Mouse (Mus musculus): ENCODE measurements around the gene Krtap17-1. TPM values are rescaled to one million over a fixed set of nuclear protein-coding genes. Genes with fewer than 3 reads are reported as not detected.

Krtap17-1 gene
- 0.48 and 1.0 TPM in 2 replicates for polyA plus RNA-seq (2014; fragmentation: Nextera tagmentation; extraction: Ambion mirVana)

DNA sequence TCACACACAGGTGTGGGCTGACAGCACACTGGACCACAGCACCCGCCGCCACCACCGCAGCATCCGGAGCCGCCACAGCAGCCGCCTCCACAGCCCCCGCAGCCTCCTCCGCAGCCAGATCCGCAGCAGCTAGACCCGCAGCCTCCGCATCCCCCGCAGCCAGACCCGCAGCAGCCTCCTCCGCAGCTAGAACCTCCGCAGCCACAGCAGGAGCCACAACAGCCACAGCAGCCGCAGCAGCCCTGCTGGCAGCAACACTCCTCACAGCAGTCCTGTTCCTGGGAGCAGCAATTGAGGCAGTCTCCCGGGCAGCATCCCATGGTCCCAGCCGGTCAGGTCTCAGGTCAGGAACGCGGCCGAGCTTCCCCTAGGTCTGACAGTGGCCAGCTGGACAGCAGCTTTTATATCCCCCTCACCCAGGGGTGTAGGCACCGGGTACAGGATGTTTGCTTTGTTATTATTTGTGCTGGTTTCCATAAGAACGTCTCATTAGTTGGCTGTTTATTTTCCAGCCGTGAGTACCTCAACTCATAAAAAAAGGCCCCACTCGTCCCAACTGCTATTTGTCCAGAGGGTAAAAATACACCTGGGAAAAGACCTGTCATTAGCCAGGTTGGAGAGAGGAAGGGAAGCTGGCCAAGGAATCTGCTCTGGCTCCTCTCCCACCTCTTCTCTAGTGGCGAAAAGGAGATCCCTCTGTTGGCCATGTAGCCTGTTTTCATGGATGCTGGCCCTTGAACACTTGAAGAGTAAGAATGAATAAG, at the start of gene Krtap17-1:
TSS of gene Krtap17-1 (minus strand) at position 375 of the 764 bp plus-strand sequence.
- no peaks in the 10 kb centered on the region for H3K36me3 ChIP-seq (ENCODE audit: control insufficient read depth, insufficient read depth, low read length)
- WGBS: 24% methylated on average over 26 of the region's 26 CpGs
- ATAC-seq (ENCODE audit: insufficient number of reproducible peaks, low FRiP score, low TSS enrichment, low read depth) (no peak), DNase-seq (ENCODE audit: low spot score) (peak; percentile 29)
- peaks cover 9% of the 10 kb centered on the region; the same call in 1 of the 2 replicates for H3K27me3 ChIP-seq (ENCODE audit: control insufficient read depth, insufficient read depth, low read length)
- peak within 1 kb of the TSS; percentile 41 for H3K4me2 ChIP-seq (ENCODE audit: low read depth, severe bottlenecking)
- no peak within 1 kb of the TSS for H3K27ac ChIP-seq (replicated peaks; ENCODE audit: low read depth, low read length)
- no peak within 1 kb of the TSS for H3K9ac ChIP-seq (ENCODE audit: low read length)
- H3K4me3 ChIP-seq (ENCODE audit: low read depth, low read length): no peak within 1 kb of the TSS
- H3K4me1 ChIP-seq (ENCODE audit: control insufficient read depth, insufficient read depth, low read length): peaks cover 3% of the 10 kb centered on the region; the same call in 1 of the 2 replicates
- H3K9me3 ChIP-seq (ENCODE audit: control insufficient read depth, low read length): no peaks in the 10 kb centered on the region

DNA sequence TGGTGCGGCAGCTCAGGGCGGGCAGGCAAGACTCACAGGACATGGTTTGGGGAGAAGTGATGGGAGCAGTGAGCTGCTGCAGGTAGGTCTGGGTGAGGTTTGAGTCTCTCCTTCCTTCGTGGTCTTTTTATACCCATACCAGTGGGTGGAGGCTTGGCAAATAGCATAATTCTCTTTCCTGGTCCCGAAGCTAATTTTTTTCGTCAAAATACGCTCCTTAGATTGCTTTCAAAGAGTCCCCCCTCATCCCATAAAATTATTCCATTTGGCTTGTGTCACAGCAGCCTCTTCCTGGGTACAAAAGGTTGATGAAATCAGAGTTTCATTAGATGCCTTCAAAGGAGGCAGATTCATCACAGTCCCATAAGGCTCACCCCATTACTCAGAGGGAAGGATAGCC, 47.7 kb upstream of the Krtap17-1 start, which contains the start of gene Krt34:
TSS of gene Krt34 (minus strand) at position 101 of the 400 bp plus-strand sequence.
- H3K4me1 ChIP-seq (ENCODE audit: control insufficient read depth, insufficient read depth, low read length): no peaks in the 10 kb centered on the region
- no peaks in the 10 kb centered on the region for H3K36me3 ChIP-seq (ENCODE audit: control insufficient read depth, insufficient read depth, low read length)
- no peaks in the 10 kb centered on the region for H3K27me3 ChIP-seq (ENCODE audit: control insufficient read depth, insufficient read depth, low read length)
- 79% methylated on average over 6 of the region's 6 CpGs for WGBS
- ATAC-seq (ENCODE audit: insufficient number of reproducible peaks, low FRiP score, low TSS enrichment, low read depth) (no peak), DNase-seq (ENCODE audit: low spot score) (no peak)
- no peak within 1 kb of the TSS for H3K4me2 ChIP-seq (ENCODE audit: low read depth, severe bottlenecking)
- H3K27ac ChIP-seq (replicated peaks; ENCODE audit: low read depth, low read length): no peak within 1 kb of the TSS
- H3K9ac ChIP-seq (ENCODE audit: low read length): no peak within 1 kb of the TSS
- no peak within 1 kb of the TSS for H3K4me3 ChIP-seq (ENCODE audit: low read depth, low read length)
- H3K9me3 ChIP-seq (ENCODE audit: control insufficient read depth, low read length): no peaks in the 10 kb centered on the region

GRCm38 (mm10) chr11:100029768-100030167, 36.0 kb upstream of the Krtap17-1 start, which contains the start of gene Krt33b:
Krt33b (minus strand) TSS chr11:100029868.
- H3K4me3 ChIP-seq (ENCODE audit: low read depth, low read length): no peak within 1 kb of the TSS
- ATAC-seq (ENCODE audit: insufficient number of reproducible peaks, low FRiP score, low TSS enrichment, low read depth): no peak
- no peaks in the 10 kb centered on the region for H3K36me3 ChIP-seq (ENCODE audit: control insufficient read depth, insufficient read depth, low read length)
- no peak within 1 kb of the TSS for H3K9ac ChIP-seq (ENCODE audit: low read length)
- H3K4me1 ChIP-seq (ENCODE audit: control insufficient read depth, insufficient read depth, low read length): no peaks in the 10 kb centered on the region
- no peak within 1 kb of the TSS for H3K27ac ChIP-seq (replicated peaks; ENCODE audit: low read depth, low read length)
- DNase-seq (ENCODE audit: low spot score): no peak
- H3K27me3 ChIP-seq (ENCODE audit: control insufficient read depth, insufficient read depth, low read length): no peaks in the 10 kb centered on the region
- no peaks in the 10 kb centered on the region for H3K9me3 ChIP-seq (ENCODE audit: control insufficient read depth, low read length)
- H3K4me2 ChIP-seq (ENCODE audit: low read depth, severe bottlenecking): no peak within 1 kb of the TSS
- 89% methylated on average over 6 of the region's 6 CpGs for WGBS

DNA sequence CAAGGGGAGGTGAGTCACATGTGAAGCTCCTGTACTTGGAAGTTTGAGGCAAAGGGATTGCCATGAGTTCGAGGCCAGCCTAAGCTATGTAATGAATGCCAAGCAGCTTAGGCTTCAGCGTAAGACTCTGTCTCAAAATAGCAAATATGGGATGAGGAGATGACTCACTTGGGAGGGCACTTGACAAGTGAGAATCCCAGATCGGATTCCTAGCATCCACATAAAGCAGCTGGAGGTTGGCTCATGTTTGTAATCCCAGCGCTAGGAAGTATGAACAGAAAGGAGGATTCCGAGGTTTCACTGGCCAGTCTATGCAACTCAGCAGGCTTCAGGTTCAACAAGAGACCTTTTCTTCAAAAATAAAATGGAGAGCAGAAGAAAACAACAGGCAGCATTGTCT, 27.6 kb upstream of the Krtap17-1 start:
- Histone ChIP-seq H3K4me3 (ENCODE audit: low read depth, low read length) (no peak overlapping the region), H3K36me3 (ENCODE audit: control insufficient read depth, insufficient read depth, low read length) (no peaks in the 10 kb centered on the region), H3K27ac (replicated peaks; ENCODE audit: low read depth, low read length) (no peak overlapping the region), H3K9ac (ENCODE audit: low read length) (no peak overlapping the region), H3K4me2 (ENCODE audit: low read depth, severe bottlenecking) (no peak overlapping the region), H3K4me1 (ENCODE audit: control insufficient read depth, insufficient read depth, low read length) (no peaks in the 10 kb centered on the region), H3K27me3 (ENCODE audit: control insufficient read depth, insufficient read depth, low read length) (no peaks in the 10 kb centered on the region), H3K9me3 (ENCODE audit: control insufficient read depth, low read length) (no peaks in the 10 kb centered on the region)
- WGBS: 85% methylated on average over 5 of the region's 5 CpGs
- no peak for ATAC-seq (ENCODE audit: insufficient number of reproducible peaks, low FRiP score, low TSS enrichment, low read depth)
- DNase-seq (ENCODE audit: low spot score): no peak

GRCm38 (mm10) chr11:100019466-100019865, 25.7 kb upstream of the Krtap17-1 start:
- H3K36me3 ChIP-seq (ENCODE audit: control insufficient read depth, insufficient read depth, low read length): no peaks in the 10 kb centered on the region
- ATAC-seq (ENCODE audit: insufficient number of reproducible peaks, low FRiP score, low TSS enrichment, low read depth) (no peak), DNase-seq (ENCODE audit: low spot score) (no peak)
- no peak overlapping the region for H3K9ac ChIP-seq (ENCODE audit: low read length)
- H3K27ac ChIP-seq (replicated peaks; ENCODE audit: low read depth, low read length): no peak overlapping the region
- H3K4me3 ChIP-seq (ENCODE audit: low read depth, low read length): no peak overlapping the region
- WGBS: 97% methylated on average over 1 of the region's 1 CpGs
- no peaks in the 10 kb centered on the region for H3K27me3 ChIP-seq (ENCODE audit: control insufficient read depth, insufficient read depth, low read length)
- no peak overlapping the region for H3K4me2 ChIP-seq (ENCODE audit: low read depth, severe bottlenecking)
- no peaks in the 10 kb centered on the region for H3K4me1 ChIP-seq (ENCODE audit: control insufficient read depth, insufficient read depth, low read length)
- H3K9me3 ChIP-seq (ENCODE audit: control insufficient read depth, low read length): no peaks in the 10 kb centered on the region

DNA sequence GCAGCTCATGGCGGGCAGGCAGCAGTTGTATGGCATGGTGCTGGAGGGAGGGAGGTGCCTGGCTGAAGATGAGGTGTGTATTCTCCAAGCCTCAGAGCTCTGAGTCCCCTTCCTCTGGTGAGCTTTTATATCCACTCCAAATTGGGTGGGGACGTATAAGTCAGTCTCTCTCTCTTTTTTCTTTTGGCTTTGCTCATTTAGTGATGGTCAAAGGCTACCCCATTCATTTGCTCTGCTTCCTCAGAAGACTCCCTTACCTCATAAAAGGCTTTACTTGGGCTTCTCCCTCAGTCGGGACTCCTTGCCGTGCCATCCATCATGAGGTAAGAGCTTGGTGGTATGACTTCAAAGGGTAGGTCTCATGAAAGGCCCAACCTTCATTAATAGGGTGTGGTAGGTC, 22.3 kb upstream of the Krtap17-1 start, which contains the start of gene Krt33a:
TSS of gene Krt33a (minus strand) at position 101 of the 400 bp plus-strand sequence.
- H3K9ac ChIP-seq (ENCODE audit: low read length): no peak within 1 kb of the TSS
- no peak within 1 kb of the TSS for H3K4me3 ChIP-seq (ENCODE audit: low read depth, low read length)
- no peak for DNase-seq (ENCODE audit: low spot score)
- no peaks in the 10 kb centered on the region for H3K27me3 ChIP-seq (ENCODE audit: control insufficient read depth, insufficient read depth, low read length)
- ATAC-seq (ENCODE audit: insufficient number of reproducible peaks, low FRiP score, low TSS enrichment, low read depth): no peak
- 55% methylated on average over 4 of the region's 4 CpGs for WGBS
- no peaks in the 10 kb centered on the region for H3K36me3 ChIP-seq (ENCODE audit: control insufficient read depth, insufficient read depth, low read length)
- no peaks in the 10 kb centered on the region for H3K4me1 ChIP-seq (ENCODE audit: control insufficient read depth, insufficient read depth, low read length)
- H3K9me3 ChIP-seq (ENCODE audit: control insufficient read depth, low read length): no peaks in the 10 kb centered on the region
- H3K4me2 ChIP-seq (ENCODE audit: low read depth, severe bottlenecking): no peak within 1 kb of the TSS
- H3K27ac ChIP-seq (replicated peaks; ENCODE audit: low read depth, low read length): no peak within 1 kb of the TSS

- Histone ChIP-seq H3K4me3 (ENCODE audit: low read depth, low read length) (no peak overlapping the region), H3K9me3 (ENCODE audit: control insufficient read depth, low read length) (no peaks in the 10 kb centered on the region), H3K27me3 (ENCODE audit: control insufficient read depth, insufficient read depth, low read length) (no peaks in the 10 kb centered on the region), H3K36me3 (ENCODE audit: control insufficient read depth, insufficient read depth, low read length) (no peaks in the 10 kb centered on the region), H3K4me1 (ENCODE audit: control insufficient read depth, insufficient read depth, low read length) (no peaks in the 10 kb centered on the region), H3K4me2 (ENCODE audit: low read depth, severe bottlenecking) (no peak overlapping the region), H3K9ac (ENCODE audit: low read length) (no peak overlapping the region), H3K27ac (replicated peaks; ENCODE audit: low read depth, low read length) (no peak overlapping the region)
- DNase-seq (ENCODE audit: low spot score) (no peak), ATAC-seq (ENCODE audit: insufficient number of reproducible peaks, low FRiP score, low TSS enrichment, low read depth) (no peak)
- 78% methylated on average over 4 of the region's 4 CpGs for WGBS
Observed at GRCm38 (mm10) chr11:100013691-100014171, 19.9 kb upstream of the Krtap17-1 start.

GRCm38 (mm10) chr11:100010682-100011081, 16.9 kb upstream of the Krtap17-1 start:
- Histone ChIP-seq H3K36me3 (ENCODE audit: control insufficient read depth, insufficient read depth, low read length) (no peaks in the 10 kb centered on the region), H3K4me2 (ENCODE audit: low read depth, severe bottlenecking) (no peak overlapping the region), H3K9me3 (ENCODE audit: control insufficient read depth, low read length) (no peaks in the 10 kb centered on the region), H3K4me3 (ENCODE audit: low read depth, low read length) (no peak overlapping the region), H3K9ac (ENCODE audit: low read length) (no peak overlapping the region), H3K4me1 (ENCODE audit: control insufficient read depth, insufficient read depth, low read length) (no peaks in the 10 kb centered on the region), H3K27me3 (ENCODE audit: control insufficient read depth, insufficient read depth, low read length) (no peaks in the 10 kb centered on the region), H3K27ac (replicated peaks; ENCODE audit: low read depth, low read length) (no peak overlapping the region)
- ATAC-seq (ENCODE audit: insufficient number of reproducible peaks, low FRiP score, low TSS enrichment, low read depth) (no peak), DNase-seq (ENCODE audit: low spot score) (no peak)
- 85% methylated on average over 5 of the region's 5 CpGs for WGBS
